Mouse (Mus musculus) olfactory bulb, adult 2 months (tissue): ENCODE measurements around the gene Myrfl.

Experiments
- CTCF ChIP-seq: fragments of 200-500 bp; IDR thresholded peaks from 2 replicates; pipeline ENCODE4 v1.5.1; 2012; ENCODE audit warnings: low read depth, mild to moderate bottlenecking, low read length, moderate library complexity; ENCODE audit not compliant: insufficient read depth
- POLR2A ChIP-seq: fragments of 200-500 bp; IDR thresholded peaks from 2 replicates; pipeline ENCODE4 v1.6.1; 2012; ENCODE audit warnings: mild to moderate bottlenecking, low read depth, low read length, moderate library complexity; ENCODE audit not compliant: insufficient read depth

DNA sequence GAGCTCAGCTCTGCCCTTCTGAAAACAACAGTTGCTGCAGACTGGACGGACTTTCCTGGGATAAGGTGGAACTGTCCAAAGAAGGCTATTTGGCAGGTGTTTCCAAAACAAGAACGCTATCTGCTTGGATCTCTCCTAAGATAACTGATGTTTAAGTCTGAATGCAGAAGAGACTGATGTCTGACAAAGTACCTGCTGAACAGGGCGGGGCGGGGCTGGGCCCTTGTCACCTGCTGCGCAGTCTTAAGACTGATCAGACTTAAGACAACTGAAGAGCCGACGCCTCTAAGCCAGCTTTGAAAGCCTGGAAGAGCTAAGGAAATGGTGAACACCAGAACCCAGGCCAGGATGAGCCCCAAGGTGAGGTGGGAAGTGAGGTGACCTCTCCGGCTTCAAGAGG is 23.9 kb upstream of the Myrfl start:
- TF ChIP-seq CTCF: no peak
- no peak for TF ChIP-seq POLR2A
